Mouse (Mus musculus) bone marrow, adult 2 months (tissue): Measurements from ENCODE around the gene Gm960.

Experiments used
- CTCF ChIP-seq: fragments of 200-500 bp; IDR thresholded peaks from 2 replicates; pipeline ENCODE4 v1.5.1; 2011; ENCODE audit warnings: low read length, control low read depth; ENCODE audit not compliant: control insufficient read depth, insufficient read depth
- POLR2A ChIP-seq: fragments of 200-500 bp; IDR thresholded peaks from 2 replicates; pipeline ENCODE4 v1.6.1; 2011; ENCODE audit warnings: low read depth, mild to moderate bottlenecking, control low read depth, low read length, borderline replicate concordance; ENCODE audit not compliant: control insufficient read depth

DNA sequence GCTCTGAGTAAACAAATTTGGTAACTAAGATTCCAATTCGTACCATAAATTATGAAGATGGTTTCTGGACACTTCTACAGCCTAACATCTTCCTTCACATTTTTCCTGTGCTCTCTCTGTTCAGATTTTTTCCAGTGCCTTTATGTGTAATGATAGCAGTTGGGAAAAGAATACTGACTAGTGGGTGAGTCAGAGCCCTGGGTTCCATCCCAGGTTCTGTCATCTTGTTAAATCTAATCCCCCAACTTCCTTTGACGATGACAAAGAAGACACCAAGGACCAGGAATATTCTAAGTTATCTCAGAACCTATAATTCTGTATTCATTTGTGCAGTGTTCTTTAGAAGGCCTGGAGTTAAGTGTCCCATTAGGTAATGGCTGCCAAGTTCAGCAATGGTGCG lies 1.3 kb downstream of the Gm960 start:
- TF ChIP-seq POLR2A = no peak
- no peak for TF ChIP-seq CTCF
